In the genomic region with DNA sequence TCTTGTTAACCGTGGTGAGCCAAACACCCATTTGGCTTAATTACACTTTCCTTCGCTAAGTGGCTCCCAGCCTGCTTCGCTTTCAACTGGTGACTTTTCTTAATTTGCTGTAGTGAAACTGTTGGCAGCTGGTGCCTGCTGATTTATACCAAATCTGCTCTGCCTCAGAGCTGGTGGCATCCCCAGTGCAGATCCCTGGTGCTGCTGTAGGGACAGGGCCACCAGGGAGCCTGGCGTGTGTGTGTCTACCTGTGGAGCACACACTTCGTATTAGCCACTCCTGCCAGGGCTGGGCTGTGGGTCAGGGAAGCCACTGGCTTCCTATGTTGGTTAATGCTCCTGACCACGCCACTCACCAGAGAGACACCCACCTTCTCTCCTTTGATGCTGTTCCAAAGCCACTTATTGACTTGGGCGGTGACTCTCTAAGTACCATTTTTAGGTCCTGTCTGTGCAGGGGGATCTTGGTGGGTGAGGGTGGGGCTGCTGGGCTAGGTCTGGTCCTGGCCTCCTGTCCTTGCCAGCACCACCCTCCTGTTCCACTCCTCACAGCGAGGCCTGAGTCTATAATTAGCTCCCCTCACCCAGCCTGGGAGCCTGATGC, we compare ENCODE assay signal across 9 mouse cellular contexts. TPM values are rescaled to one million over a fixed set of nuclear protein-coding genes. Genes with fewer than 3 reads are reported as not detected.
A peak's percentile ranks its signal among the peaks of the same experiment; 100 is the strongest.
DNase-seq lines count a peak whose midpoint lies in the region; ATAC-seq and TF ChIP-seq lines count a peak whose summit lies in the region.
"Had no signal": no experiment of that assay in that cellular context is flagged by ENCODE, and none has a peak within 500 bp of the region (broad histone marks: within the 10 kb centered on the region; RNA-seq: fewer than 3 reads in every experiment).

No protein-coding gene starts in this region.

- H3K4me2 ChIP-seq in hindbrain, embryonic 11.5 days (replicated peaks; ENCODE audit: low read depth, low read length), result no peak overlapping the region
- H3K4me2 ChIP-seq in limb, embryonic 13.5 days (replicated peaks), result no peak overlapping the region
- no peak overlapping the region for H3K4me2 ChIP-seq in liver, embryonic 12.5 days
- H3K4me2 ChIP-seq: midbrain, embryonic 12.5 days had no signal

- H3K9ac ChIP-seq in hindbrain, embryonic 11.5 days (ENCODE audit: low read depth, low read length), result no peak overlapping the region
- H3K9ac ChIP-seq in limb, embryonic 13.5 days, result peak overlapping the region; percentile 14; the same call in 1 of the 2 replicates
- no peak overlapping the region for H3K9ac ChIP-seq in liver, embryonic 12.5 days
- H3K9ac ChIP-seq: midbrain, embryonic 12.5 days had no signal

- peak overlapping the region; percentile 66 for H3K27ac ChIP-seq in hindbrain, embryonic 10.5 days
- no peak overlapping the region for H3K27ac ChIP-seq in hindbrain, embryonic 11.5 days (ENCODE audit: low read depth, low read length)
- H3K27ac ChIP-seq in limb, embryonic 13.5 days, result no peak overlapping the region
- no peak overlapping the region for H3K27ac ChIP-seq in liver, embryonic 12.5 days
- H3K27ac ChIP-seq: midbrain, embryonic 12.5 days had no signal

- 71% methylated on average over 8 of the region's 8 CpGs for WGBS in hindbrain, embryonic 10.5 days
- 71% methylated on average over 8 of the region's 8 CpGs for WGBS in hindbrain, embryonic 11.5 days
- 17% methylated on average over 8 of the region's 8 CpGs for WGBS in limb, embryonic 13.5 days
- WGBS in liver, embryonic 12.5 days (ENCODE audit: insufficient replicate concordance), result 47% methylated on average over 8 of the region's 8 CpGs

- TF ChIP-seq CTCF in brain, embryonic 14.5 days (IDR thresholded peaks at IDR 0.05; ENCODE audit: borderline replicate concordance, extremely low read depth, insufficient read depth, insufficient read length), result no peak

- TF ChIP-seq POLR2A in brain, embryonic 14.5 days (IDR thresholded peaks at IDR 0.05; ENCODE audit: borderline replicate concordance, extremely low read depth, insufficient read depth, insufficient read length, poor library complexity, severe bottlenecking), result no peak

- no peaks in the 10 kb centered on the region for H3K27me3 ChIP-seq in hindbrain, embryonic 10.5 days (ENCODE audit: insufficient read depth, poor library complexity, severe bottlenecking)
- no peaks in the 10 kb centered on the region for H3K27me3 ChIP-seq in hindbrain, embryonic 11.5 days (ENCODE audit: control insufficient read depth, insufficient read depth, low read length)
- H3K27me3 ChIP-seq in limb, embryonic 13.5 days, result no peaks in the 10 kb centered on the region; the same call in 1 of the 2 replicates
- no peaks in the 10 kb centered on the region; the same call in 1 of the 2 replicates for H3K27me3 ChIP-seq in liver, embryonic 12.5 days (replicated peaks)
- H3K27me3 ChIP-seq: midbrain, embryonic 12.5 days had no signal

- peaks cover 33% of the 10 kb centered on the region for H3K4me1 ChIP-seq in hindbrain, embryonic 10.5 days (replicated peaks)
- H3K4me1 ChIP-seq in hindbrain, embryonic 11.5 days (replicated peaks; ENCODE audit: control insufficient read depth, insufficient read depth, low read length), result no peaks in the 10 kb centered on the region
- peaks cover 20% of the 10 kb centered on the region for H3K4me1 ChIP-seq in limb, embryonic 13.5 days
- H3K4me1 ChIP-seq in liver, embryonic 12.5 days, result peaks cover 10% of the 10 kb centered on the region; the same call in 1 of the 2 replicates

- no peak overlapping the region for H3K4me3 ChIP-seq in hindbrain, embryonic 10.5 days
- no peak overlapping the region for H3K4me3 ChIP-seq in hindbrain, embryonic 11.5 days (ENCODE audit: low read depth, low read length)
- H3K4me3 ChIP-seq in limb, embryonic 13.5 days, result no peak overlapping the region
- H3K4me3 ChIP-seq in liver, embryonic 12.5 days, result no peak overlapping the region
- H3K4me3 ChIP-seq: midbrain, embryonic 12.5 days had no signal

- 0 out of 2 replicates have a peak, but pooled peaks cover 5% of the 10 kb centered on the region for H3K36me3 ChIP-seq in hindbrain, embryonic 10.5 days
- no peaks in the 10 kb centered on the region for H3K36me3 ChIP-seq in hindbrain, embryonic 11.5 days (ENCODE audit: control insufficient read depth, insufficient read depth, low read length)
- H3K36me3 ChIP-seq in limb, embryonic 13.5 days, result peaks cover 7% of the 10 kb centered on the region
- no peaks in the 10 kb centered on the region for H3K36me3 ChIP-seq in liver, embryonic 12.5 days

- ATAC-seq in hindbrain, embryonic 11.5 days (ENCODE audit: low FRiP score), result no peak
- 0 out of 2 replicates have a peak, but pooled peaks have one; percentile 13 for ATAC-seq in limb, embryonic 13.5 days (ENCODE audit: low FRiP score, low read depth)
- ATAC-seq in liver, embryonic 12.5 days, result no peak

- DNase-seq in hindbrain, embryonic 10.5 days (ENCODE audit: low spot score), result no peak
- no peak for DNase-seq in hindbrain, embryonic 11.5 days (ENCODE audit: low spot score)
- DNase-seq in brain, embryonic 14.5 days (ENCODE audit: low read depth), result peak; percentile 85
- peak; percentile 68 for DNase-seq in heart, adult 8-10 months (ENCODE audit: low spot score)
- DNase-seq in gastrocnemius, postnatal 4 days (ENCODE audit: low spot score in 2 of 2), result no peak
- DNase-seq in thymus, adult 18-20 months, result no peak

- no peaks in the 10 kb centered on the region for H3K9me3 ChIP-seq in hindbrain, embryonic 10.5 days
- H3K9me3 ChIP-seq in hindbrain, embryonic 11.5 days (ENCODE audit: control insufficient read depth, low read length), result no peaks in the 10 kb centered on the region
- no peaks in the 10 kb centered on the region for H3K9me3 ChIP-seq in limb, embryonic 13.5 days
- H3K9me3 ChIP-seq in liver, embryonic 12.5 days (replicated peaks), result no peaks in the 10 kb centered on the region
- H3K9me3 ChIP-seq: midbrain, embryonic 12.5 days had no signal

RNA-seq across cellular contexts. Expression of a gene that starts 30.1 kb away (rescaled TPM):
- 0.45 and 0.55 TPM in 2 replicates for polyA plus RNA-seq in hindbrain, embryonic 10.5 days (2016; fragmentation: Nextera tagmentation; extraction: Ambion mirVana)
- polyA plus RNA-seq in hindbrain, embryonic 11.5 days (2014; fragmentation: Nextera tagmentation; extraction: Ambion mirVana), result 0.63 and 1.4 TPM in 2 replicates
- 2.6 and 3.0 TPM in 2 replicates for polyA plus RNA-seq in brain, embryonic 14.5 days (2012; rRNA removed)
- 100 to 1,000 TPM; 204 to 264 (median 228) TPM for total RNA-seq in heart, adult 8-10 months (2022)
- 2.0 and 2.2 TPM in 2 replicates for polyA plus RNA-seq in limb, embryonic 13.5 days (2015; fragmentation: Nextera tagmentation; extraction: Ambion mirVana)
- 1.5 and 2.0 TPM in 2 replicates for polyA plus RNA-seq in liver, embryonic 12.5 days (2016; fragmentation: Nextera tagmentation; extraction: Ambion mirVana)
- under 1 TPM; 0.88 to 0.96 TPM for total RNA-seq in gastrocnemius, postnatal 4 days (2021)

Comparison
In these comparisons a context has a peak if more than half of its experiments do, and no peak if none do; other contexts are left out.
1. DNase-seq: peak in brain, embryonic 14.5 days (single experiment) and heart, adult 8-10 months (single experiment); none in hindbrain, embryonic 10.5 days (single experiment), hindbrain, embryonic 11.5 days (single experiment), gastrocnemius, postnatal 4 days (0 of 2) and thymus, adult 18-20 months (0 of 2).